Mouse (Mus musculus): ENCODE measurements at regions not wholly inside any gene's neighbourhood (a gene's known extent, or its start where the extent isn't known, plus 50 kb on each side); places are given as distances from the start of the nearest gene placed in this dataset.

DNA sequence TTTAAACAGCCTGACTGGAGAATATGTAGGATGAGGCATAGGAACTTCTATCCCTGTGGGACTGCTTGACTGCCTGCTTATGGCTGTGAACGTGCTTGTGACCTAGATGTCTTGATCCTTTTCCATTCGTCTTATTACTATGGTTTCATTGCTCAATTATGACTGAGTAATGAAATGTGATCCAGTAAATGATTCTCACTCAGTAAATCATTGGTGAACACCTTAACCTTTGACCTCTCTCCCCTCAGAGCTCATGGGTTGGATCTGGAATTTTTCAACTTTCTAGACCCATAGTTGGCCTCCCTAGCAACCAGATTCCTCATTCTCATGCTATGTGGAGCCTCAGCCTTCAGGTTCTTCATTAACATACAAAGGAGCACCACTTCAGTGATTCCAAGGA is 634.6 kb upstream of the Fam160b2 start:
- no peak for ATAC-seq (ENCODE audit: insufficient number of reproducible peaks, low FRiP score, low TSS enrichment)

DNA sequence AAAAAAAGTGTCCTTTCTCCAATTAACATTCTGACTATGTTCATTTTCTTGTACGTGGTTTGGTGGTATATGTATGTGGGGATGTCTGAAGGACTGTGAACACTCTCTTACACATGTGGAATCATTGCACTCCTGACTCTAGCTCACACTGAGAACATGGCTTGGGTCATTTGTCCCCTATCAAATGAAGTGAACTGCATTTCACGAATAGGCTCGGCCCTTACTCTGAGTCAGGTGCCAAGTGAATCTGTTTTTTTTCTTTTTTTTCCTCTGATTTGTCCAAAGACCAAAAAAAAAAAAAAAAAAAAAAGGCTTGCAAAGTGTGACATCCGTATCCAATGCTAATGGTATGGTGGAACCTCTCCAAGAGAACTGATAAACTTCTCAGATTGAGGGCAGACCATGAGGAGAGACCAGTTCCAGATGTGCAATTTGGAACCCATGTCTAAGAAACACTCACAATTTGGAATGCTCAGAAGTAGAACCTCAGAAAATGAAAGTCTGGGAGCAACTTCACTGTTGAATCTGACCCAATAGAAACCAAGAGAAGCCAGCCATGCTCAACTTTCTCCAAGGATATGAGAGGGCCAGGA is 631.7 kb upstream of the Fam160b2 start:
- ATAC-seq (ENCODE audit: insufficient number of reproducible peaks, low FRiP score, low TSS enrichment): no peak

DNA sequence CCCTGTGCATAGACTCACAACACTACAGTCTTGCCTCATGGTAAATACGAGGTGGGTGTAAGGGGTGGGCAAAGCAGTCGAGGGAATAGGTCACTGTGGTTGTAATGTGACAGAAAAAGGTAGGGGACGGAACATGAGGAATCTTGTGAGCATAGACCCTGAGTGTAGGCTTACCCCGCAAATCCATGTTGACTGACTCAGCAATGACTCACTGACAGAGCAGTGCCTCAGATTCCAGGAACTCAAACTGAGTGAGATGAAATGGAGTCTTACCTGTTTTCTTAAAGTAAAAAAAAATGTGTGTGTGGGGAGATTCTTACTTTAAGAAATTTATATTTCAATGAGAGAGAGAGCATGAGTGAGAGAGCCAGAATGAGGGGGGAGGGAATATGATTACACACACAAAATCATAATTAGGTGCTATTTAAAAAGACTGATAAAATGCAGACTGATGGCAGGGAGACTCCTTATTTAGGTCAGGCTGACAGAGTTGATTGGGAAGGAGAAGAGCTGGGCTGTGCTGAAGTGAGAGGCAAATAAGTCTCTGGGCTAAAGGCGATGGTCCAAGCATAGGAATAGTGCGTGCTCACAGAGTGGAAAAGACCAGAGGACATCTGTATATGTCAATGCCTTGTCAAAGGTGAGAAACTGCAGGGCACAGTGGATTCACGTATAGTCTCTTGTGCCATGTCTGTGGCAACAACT is 631.0 kb upstream of the Fam160b2 start:
- no peak for ATAC-seq (ENCODE audit: insufficient number of reproducible peaks, low FRiP score, low TSS enrichment)

DNA sequence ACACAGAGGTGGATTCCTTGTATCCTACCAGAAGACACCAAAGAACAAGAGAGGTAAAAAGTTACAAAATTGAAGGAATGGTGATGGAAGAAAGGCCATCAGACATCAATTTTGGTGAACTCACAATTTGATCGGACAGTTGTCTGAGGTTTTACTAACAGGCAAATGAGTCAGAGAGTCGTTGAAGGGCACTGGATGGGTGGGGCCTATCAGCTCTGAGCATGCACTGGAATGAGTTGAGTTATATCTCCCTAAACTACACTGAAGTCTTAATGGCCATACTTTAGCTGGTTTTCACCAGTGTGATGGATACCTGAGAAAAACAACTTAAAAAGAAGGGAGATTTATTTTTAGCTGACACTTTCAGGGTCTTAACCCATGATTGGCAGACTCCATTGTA is 630.3 kb upstream of the Fam160b2 start:
- ATAC-seq (ENCODE audit: insufficient number of reproducible peaks, low FRiP score, low TSS enrichment): no peak

DNA sequence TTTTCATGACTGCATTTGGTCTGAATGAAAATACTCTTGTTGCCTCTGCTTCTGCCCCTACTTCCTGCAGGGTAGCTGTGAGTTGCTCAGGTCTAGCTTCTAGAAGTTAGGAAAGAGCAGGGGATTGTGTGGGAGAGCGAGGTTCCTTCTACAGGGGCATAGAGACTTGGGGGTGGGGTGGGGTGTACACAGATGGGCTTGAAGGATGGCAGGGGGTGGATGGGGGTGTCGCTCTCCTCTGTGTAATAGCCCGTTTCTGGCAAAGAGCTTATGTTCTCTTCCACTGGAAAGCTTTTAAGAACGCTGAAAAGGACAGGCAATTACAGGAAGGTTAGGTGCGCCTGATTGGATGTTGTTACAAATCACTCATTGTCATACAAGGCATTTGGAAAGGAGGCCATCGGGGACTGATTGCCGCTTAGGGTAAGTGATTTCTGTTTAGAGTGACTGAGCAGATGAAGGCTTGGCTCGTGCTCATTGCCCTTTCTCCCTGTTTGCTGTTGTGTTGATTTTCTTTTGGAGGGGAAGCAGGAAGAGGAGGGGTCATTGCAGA is 629.3 kb upstream of the Fam160b2 start:
- no peak for ATAC-seq (ENCODE audit: insufficient number of reproducible peaks, low FRiP score, low TSS enrichment)

DNA sequence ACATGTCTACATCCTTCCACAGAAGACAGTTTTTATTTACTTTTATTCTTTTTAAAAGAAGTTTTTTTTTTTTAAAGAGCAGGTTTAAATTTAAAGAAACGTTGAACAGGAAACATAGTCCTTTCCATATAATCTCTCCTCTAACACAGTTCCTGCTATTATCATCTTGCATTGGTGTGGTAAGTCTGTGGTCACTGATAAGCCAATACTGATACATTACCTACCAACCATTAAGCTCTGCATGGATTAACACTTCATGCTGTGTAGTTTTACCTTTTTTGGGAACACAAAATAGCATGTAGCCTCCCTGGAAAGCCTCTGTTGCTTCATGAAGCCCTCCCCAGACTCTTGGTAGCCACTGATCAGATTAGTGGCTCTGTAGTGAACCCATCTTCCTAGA is 617.4 kb upstream of the Fam160b2 start:
- no peak for ATAC-seq (ENCODE audit: insufficient number of reproducible peaks, low FRiP score, low TSS enrichment)

DNA sequence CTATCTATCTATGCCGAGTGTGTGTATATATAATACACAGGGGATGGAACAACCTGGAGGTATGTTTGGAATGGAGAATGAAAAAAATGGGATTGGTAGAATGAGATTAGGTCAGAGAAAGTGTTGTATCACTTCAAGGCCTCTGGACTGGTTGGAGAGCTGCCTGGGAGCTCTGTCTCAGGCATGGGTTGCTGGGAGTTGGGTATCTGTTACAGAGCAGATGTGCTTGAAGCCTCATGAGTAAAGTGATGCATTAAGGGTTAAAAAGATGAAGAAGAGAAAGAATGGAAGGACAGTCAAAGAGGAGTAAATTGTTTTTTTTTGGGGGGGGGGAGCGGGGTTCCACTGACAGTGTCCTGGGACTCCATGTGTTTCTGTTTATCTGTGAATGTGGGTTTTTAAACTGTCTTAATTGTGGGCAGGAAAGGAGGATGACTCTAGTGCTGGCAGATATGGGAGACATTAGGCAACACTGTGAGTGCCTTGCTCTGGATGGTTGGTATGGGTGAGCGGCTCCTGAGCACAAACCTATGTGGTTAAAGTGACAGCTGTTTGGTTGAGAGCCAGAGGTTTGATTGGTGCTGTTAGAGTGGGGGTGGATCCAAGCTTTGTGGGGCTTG is 611.8 kb upstream of the Fam160b2 start:
- no peak for ATAC-seq (ENCODE audit: insufficient number of reproducible peaks, low FRiP score, low TSS enrichment)

DNA sequence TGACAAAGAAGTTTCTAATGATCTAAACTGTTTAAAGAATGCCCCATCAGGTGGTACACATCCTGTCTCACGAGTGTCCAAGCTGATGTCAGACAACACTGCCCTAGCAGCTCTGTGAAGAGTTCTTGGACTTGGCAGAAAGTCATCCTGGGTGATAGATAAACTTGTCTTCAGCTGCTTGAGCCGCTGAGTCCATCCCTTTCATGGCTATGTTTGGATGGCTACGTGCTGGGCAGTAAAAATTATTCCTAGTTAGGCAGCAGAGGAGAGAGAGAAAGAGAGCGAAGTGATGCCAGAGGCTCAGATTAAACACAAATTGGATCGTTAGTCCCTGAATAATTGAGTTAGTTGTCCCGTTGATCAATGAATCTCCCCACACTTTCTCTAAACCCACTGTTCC is 603.8 kb upstream of the Fam160b2 start:
- no peak for ATAC-seq (ENCODE audit: insufficient number of reproducible peaks, low FRiP score, low TSS enrichment)

DNA sequence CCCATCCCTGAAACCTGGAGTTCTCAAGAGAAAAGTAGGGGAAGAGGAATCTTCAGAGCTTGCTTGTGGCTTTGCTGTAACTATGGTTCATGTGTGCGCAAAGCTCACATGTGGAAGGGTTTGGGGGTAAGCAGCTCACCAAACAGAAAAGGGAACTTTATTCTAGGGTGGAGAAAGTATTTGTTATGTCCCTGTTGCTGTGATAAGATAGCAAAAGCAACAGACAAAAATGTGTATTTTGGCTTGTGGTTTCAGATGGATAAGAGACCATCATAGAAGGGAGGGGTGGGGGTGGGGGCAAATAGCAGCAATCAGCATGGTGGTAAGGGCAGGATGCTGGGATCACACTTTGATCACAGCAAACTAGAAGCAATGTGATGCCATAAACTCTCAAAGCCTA is 601.3 kb upstream of the Fam160b2 start:
- ATAC-seq (ENCODE audit: insufficient number of reproducible peaks, low FRiP score, low TSS enrichment): no peak

DNA sequence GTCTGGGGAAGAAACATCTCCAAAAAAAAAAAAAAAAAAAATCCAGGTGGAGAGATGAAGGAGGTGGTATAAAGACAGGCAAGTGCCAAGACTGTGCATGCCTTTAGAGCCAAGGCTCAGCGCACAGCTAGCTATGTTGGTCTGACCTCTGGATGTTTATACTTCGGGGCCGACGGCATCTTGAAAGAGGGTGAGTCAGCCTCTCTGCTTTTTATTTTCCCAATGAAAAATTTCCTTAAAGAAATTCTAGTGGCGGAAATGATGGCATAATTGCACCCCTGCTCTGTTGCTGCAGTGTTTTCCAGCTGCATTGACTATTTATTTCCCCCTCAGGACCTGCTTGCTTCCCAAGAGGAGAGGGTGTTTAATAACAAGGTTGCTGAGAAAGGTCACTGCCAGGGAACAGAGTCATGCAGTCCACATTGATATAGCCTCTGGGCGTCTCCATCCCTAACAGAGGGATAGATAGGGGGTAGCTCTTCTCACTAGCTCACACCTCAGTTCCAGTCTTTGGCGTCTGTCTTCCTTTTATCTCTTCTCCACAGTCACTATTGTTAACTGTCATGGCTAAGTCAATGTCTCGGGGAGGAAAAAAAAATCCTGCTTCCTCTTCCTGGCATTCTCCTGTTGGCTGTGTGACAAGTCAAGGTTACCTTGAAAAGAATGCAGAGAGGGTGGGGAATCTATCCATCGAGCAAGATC is 599.7 kb upstream of the Fam160b2 start:
- ATAC-seq (ENCODE audit: insufficient number of reproducible peaks, low FRiP score, low TSS enrichment): no peak

DNA sequence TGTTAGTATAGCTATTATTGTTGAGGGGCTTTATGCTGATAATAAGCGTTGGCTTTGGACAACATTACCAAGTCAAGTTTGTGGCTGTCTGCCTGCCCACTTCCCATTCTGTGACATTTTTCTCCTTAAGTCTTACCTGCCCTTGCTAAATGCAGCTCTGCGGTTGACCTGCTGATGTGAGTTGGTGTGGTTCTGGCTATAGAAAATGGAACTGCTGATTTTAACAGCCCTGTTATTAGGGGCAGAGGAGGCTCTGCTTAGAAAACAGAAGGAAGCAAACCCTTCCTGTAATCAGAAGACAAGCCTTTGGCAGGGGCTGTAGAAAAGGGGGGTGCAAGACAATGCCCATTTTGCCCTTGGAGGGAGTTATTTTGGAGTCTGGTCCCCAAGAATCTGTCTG is 594.6 kb upstream of the Fam160b2 start:
- ATAC-seq (ENCODE audit: insufficient number of reproducible peaks, low FRiP score, low TSS enrichment): no peak

DNA sequence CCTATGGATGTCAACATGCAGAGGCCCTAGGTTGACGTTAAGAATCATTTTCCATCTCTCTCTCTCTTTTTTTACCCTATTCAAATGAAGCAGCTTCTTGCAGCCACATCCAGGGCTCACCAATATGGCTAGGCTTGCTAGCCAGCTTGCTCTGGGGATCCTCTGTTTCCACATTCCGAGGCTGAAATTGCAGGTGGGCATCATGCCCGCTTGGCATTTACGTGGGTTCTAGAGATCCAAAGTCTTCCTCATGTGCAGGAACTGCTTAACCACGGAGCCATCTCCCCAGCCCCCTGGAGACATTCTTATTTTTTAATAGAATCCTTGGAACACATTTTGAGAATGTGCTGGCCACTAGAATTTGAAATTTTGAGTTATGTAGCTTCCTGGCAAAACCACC is 592.9 kb upstream of the Fam160b2 start:
- no peak for ATAC-seq (ENCODE audit: insufficient number of reproducible peaks, low FRiP score, low TSS enrichment)

DNA sequence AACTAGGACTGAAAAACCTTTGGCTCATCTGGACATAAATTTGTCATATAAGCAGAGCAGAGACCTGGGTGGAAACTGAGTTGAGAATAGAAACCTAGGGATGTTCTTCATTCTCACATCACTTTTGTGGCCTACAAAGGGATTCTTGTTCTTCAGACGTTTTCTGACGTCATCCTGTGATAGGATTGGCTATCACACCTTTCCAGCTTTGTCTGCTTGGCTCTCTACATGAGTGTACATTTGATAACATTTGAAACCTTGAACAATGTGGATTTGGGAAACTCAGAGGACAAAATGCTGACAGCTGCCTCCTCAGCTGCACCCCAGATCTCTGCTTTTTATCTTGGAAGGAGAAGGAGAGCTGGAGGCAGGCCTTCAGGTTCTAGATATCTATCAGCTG is 589.7 kb upstream of the Fam160b2 start:
- ATAC-seq (ENCODE audit: insufficient number of reproducible peaks, low FRiP score, low TSS enrichment): no peak

DNA sequence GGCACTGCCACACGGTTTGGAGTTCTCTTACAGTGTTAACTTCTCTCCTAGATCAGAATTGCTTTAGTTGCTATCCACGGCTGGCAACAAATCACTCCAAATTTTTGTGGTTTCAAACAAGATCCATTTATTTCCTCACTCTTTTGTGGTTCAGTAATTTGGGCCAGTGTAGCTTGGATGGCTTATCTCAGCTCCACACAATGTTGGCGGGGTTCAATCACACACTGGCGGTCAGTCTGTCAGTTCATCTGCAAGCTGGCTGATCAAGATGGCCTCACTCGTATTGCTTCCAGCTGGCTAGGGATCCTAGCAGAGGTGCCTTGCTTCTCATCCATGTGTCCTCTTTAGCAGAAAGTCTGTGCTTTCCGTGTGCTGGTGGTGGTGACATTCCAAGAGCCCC is 577.7 kb upstream of the Fam160b2 start:
- ATAC-seq (ENCODE audit: insufficient number of reproducible peaks, low FRiP score, low TSS enrichment): no peak

DNA sequence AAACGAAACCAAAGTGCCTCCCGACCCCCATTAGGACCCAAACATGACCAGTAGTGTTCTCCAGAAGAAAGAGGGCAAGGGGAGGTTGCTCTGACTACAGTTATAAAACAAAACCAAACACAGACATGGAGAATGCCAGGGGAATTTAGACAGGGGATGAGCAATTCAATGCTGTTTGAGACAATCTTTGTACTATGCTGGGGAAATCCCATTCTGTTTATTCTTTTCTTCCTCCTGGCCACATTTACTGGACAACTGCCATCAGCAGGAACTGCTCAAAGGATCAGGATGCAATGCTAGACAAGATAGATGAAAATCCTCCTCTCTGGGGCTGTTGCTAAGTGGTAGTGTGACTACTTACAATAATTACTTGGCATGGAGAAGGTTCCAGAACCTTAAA is 574.5 kb upstream of the Fam160b2 start:
- ATAC-seq (ENCODE audit: insufficient number of reproducible peaks, low FRiP score, low TSS enrichment): no peak

DNA sequence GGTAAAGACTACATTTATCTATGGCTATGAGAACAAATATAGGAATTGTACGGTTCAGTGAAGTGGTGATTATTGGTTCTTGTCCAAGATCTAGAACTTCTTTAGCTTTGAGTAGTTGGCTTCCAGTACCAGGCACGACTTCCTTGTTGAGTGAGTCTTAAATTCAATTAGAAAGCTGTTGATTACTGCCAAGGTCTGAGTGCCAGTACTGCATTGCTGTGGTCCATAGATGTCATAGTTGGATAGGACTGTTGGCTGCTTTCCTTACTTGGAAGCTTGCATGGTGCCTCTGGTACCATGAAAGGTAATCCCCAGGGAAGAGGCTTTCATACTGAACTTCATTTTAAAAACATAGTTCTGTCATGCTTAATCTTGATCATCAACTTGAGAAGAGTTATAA is 559.9 kb upstream of the Fam160b2 start:
- ATAC-seq (ENCODE audit: insufficient number of reproducible peaks, low FRiP score, low TSS enrichment): no peak

DNA sequence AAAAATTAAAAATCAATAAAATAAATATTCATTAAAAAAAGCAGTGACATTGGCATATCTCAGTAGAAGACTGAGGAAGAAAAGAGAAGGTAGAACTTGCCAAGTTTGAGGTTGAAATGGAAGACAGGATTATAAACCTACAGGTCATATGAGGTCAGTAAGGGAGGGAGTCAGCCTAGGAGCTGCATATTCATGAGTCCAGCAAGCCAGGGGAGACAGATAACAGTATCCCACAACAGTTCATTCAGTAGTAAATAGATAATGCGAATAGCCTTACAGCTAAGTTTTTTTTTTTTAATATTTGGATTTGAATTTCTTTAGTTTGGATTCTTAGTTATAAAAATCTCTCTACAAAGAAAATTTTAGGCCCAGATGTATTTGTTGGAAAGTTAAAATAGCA is 542.8 kb upstream of the Fam160b2 start:
- no peak for ATAC-seq (ENCODE audit: insufficient number of reproducible peaks, low FRiP score, low TSS enrichment)

DNA sequence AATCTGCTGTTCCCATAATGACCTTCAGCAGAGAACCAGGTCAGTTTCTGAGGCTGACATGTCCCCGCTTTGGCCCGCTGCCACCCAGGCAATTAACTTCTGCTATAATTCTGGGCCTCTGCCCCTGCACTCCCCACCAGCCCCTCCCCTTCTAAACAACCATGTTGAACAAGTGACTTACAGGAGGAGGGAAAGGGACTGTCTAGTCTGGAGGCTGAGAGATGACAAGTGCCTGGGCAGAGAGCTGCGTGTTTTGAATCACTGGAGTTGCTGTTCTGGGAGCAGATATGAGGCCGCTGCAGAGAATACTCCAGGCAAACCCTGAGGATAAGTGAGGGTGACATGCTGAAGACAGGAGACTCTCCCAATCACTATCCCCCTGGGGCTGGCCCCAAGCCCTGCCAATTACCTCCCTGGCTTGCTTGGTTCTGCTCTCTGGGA is 530.2 kb upstream of the Fam160b2 start:
- peak; percentile 43; the same call in 1 of the 2 replicates for ATAC-seq (ENCODE audit: insufficient number of reproducible peaks, low FRiP score, low TSS enrichment)

DNA sequence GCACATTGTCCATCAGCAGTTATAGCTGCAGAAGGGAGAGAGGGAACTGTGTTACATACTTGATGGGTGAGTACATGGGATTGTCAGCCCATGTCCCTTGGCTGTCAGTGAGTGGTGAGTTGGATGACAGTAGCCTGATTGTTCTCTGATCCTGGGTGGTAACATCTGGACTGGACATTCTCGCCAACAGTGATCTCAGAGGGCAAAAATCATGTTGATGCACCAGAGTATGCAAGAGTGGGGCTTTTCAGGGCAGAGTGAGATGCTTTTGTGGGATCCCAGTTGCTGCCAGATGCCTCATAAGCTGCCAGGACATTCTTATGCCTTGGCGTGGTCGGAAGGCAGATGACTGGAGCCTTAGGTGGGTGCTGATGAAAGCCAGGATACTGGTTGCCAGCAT is 528.9 kb upstream of the Fam160b2 start:
- peak; percentile 45; the same call in 1 of the 2 replicates for ATAC-seq (ENCODE audit: insufficient number of reproducible peaks, low FRiP score, low TSS enrichment)

DNA sequence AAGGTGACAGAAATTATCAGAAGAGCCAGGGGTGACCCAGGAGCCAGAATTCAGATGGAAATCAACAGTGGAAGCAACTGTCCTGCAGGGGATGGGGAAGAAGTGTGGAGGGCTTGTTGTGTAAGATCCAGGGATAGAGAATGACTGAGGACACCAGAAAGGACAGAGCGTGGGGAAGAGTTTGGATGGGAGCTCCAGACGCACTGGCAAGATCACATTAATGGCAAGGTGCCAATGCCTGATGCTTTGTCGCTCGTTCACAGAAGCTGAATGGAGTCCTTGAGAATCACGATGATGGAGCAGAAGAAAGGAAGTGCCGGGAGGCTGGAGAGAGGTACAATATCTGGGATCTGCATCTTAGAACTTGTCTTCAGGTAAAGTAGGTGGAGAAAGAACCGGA is 519.0 kb upstream of the Fam160b2 start:
- ATAC-seq (ENCODE audit: insufficient number of reproducible peaks, low FRiP score, low TSS enrichment): no peak

DNA sequence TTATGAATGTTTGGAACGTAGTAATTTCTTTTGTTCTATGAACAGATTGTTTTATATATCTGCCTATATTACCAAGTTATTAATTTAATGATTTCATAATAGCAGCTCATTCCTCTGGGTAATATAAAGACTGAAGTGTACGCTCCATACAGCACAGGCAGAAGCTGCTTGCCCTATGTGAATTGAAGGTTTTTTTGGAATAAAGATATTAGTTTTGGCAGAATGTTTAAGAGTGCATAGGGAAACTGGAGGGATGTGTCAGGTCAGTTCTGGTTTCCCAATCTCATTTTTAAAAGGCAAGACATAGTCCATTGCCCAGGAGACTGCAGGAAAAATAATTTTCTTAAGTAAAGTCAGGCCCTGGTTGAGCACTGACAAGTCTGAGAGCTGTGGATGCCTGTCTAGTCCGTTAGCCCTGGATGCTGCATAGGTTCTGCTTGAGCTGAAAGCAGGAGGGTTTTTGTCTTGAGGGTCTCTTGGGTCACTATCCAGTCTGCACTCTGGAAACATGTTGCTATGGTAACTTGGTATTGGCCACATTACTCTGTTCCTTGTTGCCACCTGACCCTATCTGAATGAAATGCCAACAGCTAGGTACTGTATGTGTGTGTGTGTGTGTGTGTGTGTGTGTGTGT is 516.3 kb upstream of the Fam160b2 start:
- ATAC-seq (ENCODE audit: insufficient number of reproducible peaks, low FRiP score, low TSS enrichment): no peak

Measured in cerebellum, adult (tissue).